ENCODE assay signal across 8 mouse cellular contexts in the genomic region with DNA sequence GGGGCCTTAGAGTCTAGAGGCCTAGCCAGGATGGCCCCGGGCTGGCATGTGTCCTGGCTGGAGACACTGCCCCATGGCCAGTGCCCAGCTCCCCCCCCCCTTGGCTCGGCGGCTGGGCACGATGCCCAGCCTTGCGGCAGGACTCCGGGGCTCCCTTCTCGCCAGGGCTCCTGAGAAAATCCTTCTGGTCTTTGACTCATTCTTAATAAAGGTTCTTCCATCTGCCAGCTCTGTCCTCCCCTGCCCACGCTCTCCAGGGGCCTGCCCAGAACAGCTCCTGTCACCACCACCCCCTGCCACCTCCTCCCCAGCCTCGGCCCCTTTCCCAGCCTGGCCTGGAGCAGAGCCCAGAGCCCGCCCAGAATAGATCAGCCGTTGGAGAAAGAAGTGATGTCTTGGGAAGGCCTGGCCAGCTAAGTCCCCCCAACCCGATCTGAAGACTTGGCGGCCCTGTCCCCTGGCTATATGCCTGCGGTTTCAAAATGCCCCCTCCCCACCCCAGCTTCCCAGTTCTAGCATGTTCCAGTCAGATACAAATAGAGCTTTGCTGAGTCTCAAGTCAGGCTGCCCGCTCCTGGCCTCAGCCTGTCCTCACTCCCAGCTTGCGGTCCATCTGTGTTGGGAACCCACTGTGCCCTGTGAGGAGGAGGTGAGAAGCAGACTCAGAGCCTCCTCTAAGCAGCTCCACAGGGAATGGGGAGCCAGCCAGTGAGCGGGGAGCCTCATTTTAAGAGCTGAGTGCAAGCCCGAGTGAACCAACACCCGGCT.
DNase-seq lines count a peak whose midpoint lies in the region; ATAC-seq lines count a peak whose summit lies in the region.

No protein-coding gene starts in this region.

- DNase-seq in adipocyte (ENCODE audit: low spot score) = peak; percentile 95
- peak; percentile 94 to 99 for DNase-seq in cerebellum, postnatal 10 days
- DNase-seq in gastrocnemius, adult 8-10 months (ENCODE audit: low spot score in 2 of 2) = peak; percentile 89 to 91
- DNase-seq in hindbrain, embryonic 14.5 days (ENCODE audit: low spot score) = peak; percentile 64
- DNase-seq in layer of hippocampus, postnatal 36 days = peak; percentile 90 to 94
- DNase-seq in midbrain, embryonic 11.5 days (ENCODE audit: low spot score, missing footprints) = no peak
- DNase-seq in spleen, adult 18-20 months = no peak

- no peaks in the 10 kb centered on the region for H3K36me3 ChIP-seq in hindbrain, embryonic 14.5 days (replicated peaks; ENCODE audit: control insufficient read depth, insufficient read depth)
- no peaks in the 10 kb centered on the region for H3K36me3 ChIP-seq in midbrain, embryonic 11.5 days (ENCODE audit: control insufficient read depth, insufficient read depth, low read length)
- no peaks in the 10 kb centered on the region for H3K36me3 ChIP-seq in stomach, embryonic 16.5 days (ENCODE audit: control insufficient read depth, insufficient read depth, low read length)

- H3K9ac ChIP-seq in hindbrain, embryonic 14.5 days = no peak overlapping the region; the same call in 1 of the 2 replicates
- H3K9ac ChIP-seq in midbrain, embryonic 11.5 days (ENCODE audit: low read length) = peak overlapping the region; percentile 40
- H3K9ac ChIP-seq in stomach, embryonic 16.5 days (ENCODE audit: low read length) = peak overlapping the region; percentile 58

- H3K9me3 ChIP-seq in hindbrain, embryonic 14.5 days (ENCODE audit: control insufficient read depth, low read length) = 0 out of 2 replicates have a peak, but pooled peaks cover 3% of the 10 kb centered on the region
- H3K9me3 ChIP-seq in midbrain, embryonic 11.5 days (ENCODE audit: control insufficient read depth, low read length) = no peaks in the 10 kb centered on the region
- H3K9me3 ChIP-seq in stomach, embryonic 16.5 days (replicated peaks; ENCODE audit: control insufficient read depth, low read length) = no peaks in the 10 kb centered on the region

- WGBS in hindbrain, embryonic 14.5 days = 44% methylated on average over 19 of the region's 19 CpGs
- 75% methylated on average over 19 of the region's 19 CpGs for WGBS in midbrain, embryonic 11.5 days
- 40% methylated on average over 19 of the region's 19 CpGs for whole genome bisulfite sequencing in stomach, embryonic 16.5 days

- H3K27me3 ChIP-seq in hindbrain, embryonic 14.5 days (ENCODE audit: control insufficient read depth, insufficient read depth, low read length) = no peaks in the 10 kb centered on the region
- no peaks in the 10 kb centered on the region for H3K27me3 ChIP-seq in midbrain, embryonic 11.5 days (ENCODE audit: control insufficient read depth, insufficient read depth, low read length)
- H3K27me3 ChIP-seq in stomach, embryonic 16.5 days (ENCODE audit: control insufficient read depth, insufficient read depth, low read length) = no peaks in the 10 kb centered on the region

- peak overlapping the region; percentile 65 for H3K27ac ChIP-seq in hindbrain, embryonic 14.5 days
- no peak overlapping the region for H3K27ac ChIP-seq in midbrain, embryonic 11.5 days (ENCODE audit: low read depth, low read length)
- peak overlapping the region; percentile 84 for H3K27ac ChIP-seq in stomach, embryonic 16.5 days (ENCODE audit: low read length)

- no peak overlapping the region for H3K4me2 ChIP-seq in hindbrain, embryonic 14.5 days (replicated peaks)
- no peak overlapping the region for H3K4me2 ChIP-seq in midbrain, embryonic 11.5 days
- no peak overlapping the region for H3K4me2 ChIP-seq in stomach, embryonic 16.5 days (ENCODE audit: low read depth, low read length)

- H3K4me1 ChIP-seq in hindbrain, embryonic 14.5 days (replicated peaks; ENCODE audit: control insufficient read depth, insufficient read depth, low read length) = peaks cover 59% of the 10 kb centered on the region
- H3K4me1 ChIP-seq in midbrain, embryonic 11.5 days (ENCODE audit: control insufficient read depth, insufficient read depth, low read length) = peaks cover 39% of the 10 kb centered on the region
- H3K4me1 ChIP-seq in stomach, embryonic 16.5 days (ENCODE audit: control insufficient read depth, insufficient read depth, low read length) = peaks cover 31% of the 10 kb centered on the region

- no peak overlapping the region for H3K4me3 ChIP-seq in hindbrain, embryonic 14.5 days (replicated peaks; ENCODE audit: low read length)
- H3K4me3 ChIP-seq in midbrain, embryonic 11.5 days (ENCODE audit: low read depth, low read length) = no peak overlapping the region
- H3K4me3 ChIP-seq in stomach, embryonic 16.5 days (replicated peaks; ENCODE audit: low read length) = no peak overlapping the region

- peak; percentile 88 for ATAC-seq in hindbrain, embryonic 14.5 days (ENCODE audit: low FRiP score)
- no peak for ATAC-seq in midbrain, embryonic 11.5 days (ENCODE audit: low FRiP score)
- peak; percentile 81 for ATAC-seq in stomach, embryonic 16.5 days (ENCODE audit: insufficient read depth, low FRiP score)

Comparison
In these comparisons a context has a peak if more than half of its experiments do, and no peak if none do; other contexts are left out.
1. DNase-seq: peak in adipocyte (single experiment), cerebellum, postnatal 10 days (2 of 2), gastrocnemius, adult 8-10 months (2 of 2), hindbrain, embryonic 14.5 days (single experiment) and layer of hippocampus, postnatal 36 days (2 of 2); none in midbrain, embryonic 11.5 days (single experiment) and spleen, adult 18-20 months (0 of 2).